Mouse (Mus musculus) frontal cortex, postnatal 10 days (tissue): ENCODE measurements at regions not wholly inside any gene's neighbourhood (a gene's known extent, or its start where the extent isn't known, plus 50 kb on each side); places are given as distances from the start of the nearest gene placed in this dataset.

Source experiments
- DNase-seq, 2 experiments: peaks; one replicate each; pipeline ENCODE4 v3.0.0; 2022; ENCODE audit warnings: low spot score in 2 of 2, mixed read lengths in 1 of 2

- no peak for DNase-seq
Measured at GRCm38 (mm10) chr2:61354104-61354503, 224.3 kb upstream of the Tank start.

- DNase-seq: no peak
Measured at GRCm38 (mm10) chr2:61347451-61347850, 230.9 kb upstream of the Tank start.

GRCm38 (mm10) chr2:61346012-61346760 lies 232.2 kb upstream of the Tank start:
- DNase-seq: no peak

- no peak for DNase-seq
Measured at GRCm38 (mm10) chr2:61345311-61345710, 233.1 kb upstream of the Tank start.

GRCm38 (mm10) chr2:61344556-61345131 lies 233.7 kb upstream of the Tank start:
- peak in 1 of 2 experiments; percentile 16 for DNase-seq

- no peak for DNase-seq
Measured at GRCm38 (mm10) chr2:61341254-61341653, 237.1 kb upstream of the Tank start.

- DNase-seq: no peak
Measured at GRCm38 (mm10) chr2:61319226-61319625, 259.2 kb upstream of the Tank start.

- DNase-seq: no peak
Measured at GRCm38 (mm10) chr2:61310405-61310804, 268.0 kb upstream of the Tank start.

- no peak for DNase-seq
Measured at GRCm38 (mm10) chr2:61309219-61309618, 269.2 kb upstream of the Tank start.

- no peak for DNase-seq
Measured at GRCm38 (mm10) chr2:61297135-61297534, 281.2 kb upstream of the Tank start.

GRCm38 (mm10) chr2:61296606-61297005 lies 281.8 kb upstream of the Tank start:
- DNase-seq: no peak

- no peak for DNase-seq
Measured at GRCm38 (mm10) chr2:61295261-61295964, 283.0 kb upstream of the Tank start.

- no peak for DNase-seq
Measured at GRCm38 (mm10) chr2:61288246-61288645, 290.1 kb upstream of the Tank start.

GRCm38 (mm10) chr2:61284706-61285105 lies 293.7 kb upstream of the Tank start:
- DNase-seq: no peak

GRCm38 (mm10) chr2:61283829-61284601 lies 294.4 kb upstream of the Tank start:
- no peak for DNase-seq

GRCm38 (mm10) chr2:61272721-61273120 lies 305.7 kb upstream of the Tank start:
- no peak for DNase-seq

GRCm38 (mm10) chr2:61267706-61268105 lies 304.7 kb upstream of the Rbms1 start:
- DNase-seq: no peak

GRCm38 (mm10) chr2:61250068-61250800 lies 287.2 kb upstream of the Rbms1 start:
- no peak for DNase-seq

- no peak for DNase-seq
Measured at GRCm38 (mm10) chr2:61247956-61248355, 285.0 kb upstream of the Rbms1 start.

- no peak for DNase-seq
Measured at GRCm38 (mm10) chr2:61247336-61247735, 284.3 kb upstream of the Rbms1 start.

GRCm38 (mm10) chr2:61246691-61247258 lies 283.8 kb upstream of the Rbms1 start:
- DNase-seq: no peak
